Mouse (Mus musculus) v-Abl transformed pro-B cells (cell line): Measurements from ENCODE around the gene Khnyn.

Experiments
- in situ Hi-C, 2 experiments: fragments of 400-800 bp; cut with MboI; formaldehyde crosslinking; loops; one replicate each; pipeline ENCODE4 v1.15.1; 2025; ENCODE audit not compliant: unreplicated experiment in 2 of 2

Gene Khnyn

GRCm38 (mm10) chr14:55897671-55898070 is 12.9 kb downstream of the Khnyn start:
- in situ Hi-C loops = loop anchor here in 1 of 2 experiments (25.0 kb wide), 2 partner anchors 235 to 890 kb away; partner anchors contain the start of genes Gmpr2, Mdp1, Nedd8 and Pspc1

GRCm38 (mm10) chr14:55898947-55899346 is 14.2 kb downstream of the Khnyn start:
- in situ Hi-C loops = loop anchor here in 1 of 2 experiments (25.0 kb wide), 2 partner anchors 237 to 888 kb away; partner anchors contain the start of genes Gmpr2, Mdp1, Nedd8 and Pspc1

GRCm38 (mm10) chr14:55899701-55900413 is 15.1 kb downstream of the Khnyn start, which contains the start of gene Sdr39u1:
Gene Sdr39u1 (minus strand): TSS chr14:55900293.
- in situ Hi-C loops = loop anchor here (10.0 to 25.0 kb wide), 4 partner anchors 215 to 887 kb away; partner anchors contain the start of genes Gmpr2 (in 1 of the 2), Mdp1 (in 1 of the 2), Nedd8 (in 1 of the 2) and Pspc1 (in 1 of the 2)

GRCm38 (mm10) chr14:55900414-55900755 is 15.6 kb downstream of the Khnyn start:
- in situ Hi-C loops = loop anchor here in 1 of 2 experiments (10.0 to 25.0 kb wide), 2 partner anchors 216 to 438 kb away; partner anchors contain the start of gene Tinf2

- in situ Hi-C loops = loop anchor here in 1 of 2 experiments (10.0 to 25.0 kb wide), 2 partner anchors 221 to 443 kb away; partner anchors contain the start of gene Tinf2
Observed at GRCm38 (mm10) chr14:55905518-55905917, 20.8 kb downstream of the Khnyn start.

- in situ Hi-C loops = loop anchor here in 1 of 2 experiments (25.0 kb wide), 1 partner anchor 451 kb away; no protein-coding TSS in a partner anchor
Observed at GRCm38 (mm10) chr14:55913406-55913805, 28.7 kb downstream of the Khnyn start.

- in situ Hi-C loops = loop anchor here in 1 of 2 experiments (25.0 kb wide), 1 partner anchor 456 kb away; no protein-coding TSS in a partner anchor
Observed at GRCm38 (mm10) chr14:55918240-55919082, 33.7 kb downstream of the Khnyn start.

GRCm38 (mm10) chr14:55922475-55923232 is 37.9 kb downstream of the Khnyn start:
- in situ Hi-C loops = loop anchor here (5.0 to 25.0 kb wide), 3 partner anchors 45 to 460 kb away; no protein-coding TSS in a partner anchor

GRCm38 (mm10) chr14:55926847-55927246 is 42.1 kb downstream of the Khnyn start:
- in situ Hi-C loops = no loop called here

- in situ Hi-C loops = no loop called here
Observed at GRCm38 (mm10) chr14:55929263-55929997, 44.7 kb downstream of the Khnyn start.

- in situ Hi-C loops = no loop called here
Observed at GRCm38 (mm10) chr14:55933586-55933985, 48.8 kb downstream of the Khnyn start.

GRCm38 (mm10) chr14:55940070-55940800 is 55.5 kb downstream of the Khnyn start:
- in situ Hi-C loops = no loop called here

- in situ Hi-C loops = no loop called here
Observed at GRCm38 (mm10) chr14:55943601-55944000, 58.9 kb downstream of the Khnyn start.

- in situ Hi-C loops = no loop called here
Observed at GRCm38 (mm10) chr14:55944575-55944974, 59.8 kb downstream of the Khnyn start, which contains the start of gene Cma1. Gene Cma1 (minus strand): TSS chr14:55944675.

- in situ Hi-C loops = no loop called here
Observed at GRCm38 (mm10) chr14:55946269-55946969, 61.7 kb downstream of the Khnyn start.
